Mouse (Mus musculus): ENCODE measurements around the gene Ets1.

Ets1 gene

GRCm38 (mm10) chr9:32616516-32617429, 19.2 kb upstream of the Ets1 start:
- no peak for DNase-seq (ENCODE audit: low spot score)

DNA sequence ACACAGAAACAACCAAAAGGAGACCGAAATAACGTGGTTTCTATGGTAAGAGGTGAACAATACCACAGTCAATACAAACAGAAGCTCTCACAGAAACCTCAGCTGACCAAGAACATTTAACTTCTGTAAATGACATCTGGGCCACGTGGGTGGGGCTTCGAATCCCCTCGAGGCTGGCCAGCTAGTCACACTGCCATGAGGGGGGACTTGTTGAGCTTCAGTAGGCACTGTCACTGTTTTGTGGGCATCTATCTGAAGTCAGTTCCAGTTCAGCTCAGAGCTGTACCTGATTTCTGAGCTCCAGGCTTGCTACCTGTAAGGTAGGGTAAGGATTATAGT, 18.6 kb upstream of the Ets1 start:
- DNase-seq (ENCODE audit: low spot score): no peak

GRCm38 (mm10) chr9:32618544-32619120, 17.4 kb upstream of the Ets1 start:
- DNase-seq (ENCODE audit: low spot score): no peak

DNA sequence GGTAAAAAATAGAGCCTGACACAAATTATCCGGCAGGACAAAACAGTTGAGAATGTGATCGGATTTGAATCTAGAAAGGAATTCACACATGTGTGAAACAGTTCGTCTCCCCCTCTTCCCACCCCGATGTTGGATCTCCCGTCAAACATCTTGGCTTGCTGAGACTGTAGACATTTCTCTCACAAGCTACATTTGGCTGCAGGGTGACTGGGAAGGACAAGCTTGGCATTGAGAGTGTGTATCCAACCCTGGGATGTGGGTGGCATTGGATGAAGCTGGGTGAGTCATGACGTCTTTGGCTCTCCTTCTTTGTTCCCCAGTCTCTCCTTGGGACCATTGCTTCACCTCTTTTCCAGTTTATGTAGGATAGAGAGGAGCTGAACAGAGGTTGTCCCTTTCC, 16.4 kb upstream of the Ets1 start:
- no peak for DNase-seq (ENCODE audit: low spot score)

- no peak for DNase-seq (ENCODE audit: low spot score)
Observed at GRCm38 (mm10) chr9:32620446-32620845, 15.6 kb upstream of the Ets1 start.

DNA sequence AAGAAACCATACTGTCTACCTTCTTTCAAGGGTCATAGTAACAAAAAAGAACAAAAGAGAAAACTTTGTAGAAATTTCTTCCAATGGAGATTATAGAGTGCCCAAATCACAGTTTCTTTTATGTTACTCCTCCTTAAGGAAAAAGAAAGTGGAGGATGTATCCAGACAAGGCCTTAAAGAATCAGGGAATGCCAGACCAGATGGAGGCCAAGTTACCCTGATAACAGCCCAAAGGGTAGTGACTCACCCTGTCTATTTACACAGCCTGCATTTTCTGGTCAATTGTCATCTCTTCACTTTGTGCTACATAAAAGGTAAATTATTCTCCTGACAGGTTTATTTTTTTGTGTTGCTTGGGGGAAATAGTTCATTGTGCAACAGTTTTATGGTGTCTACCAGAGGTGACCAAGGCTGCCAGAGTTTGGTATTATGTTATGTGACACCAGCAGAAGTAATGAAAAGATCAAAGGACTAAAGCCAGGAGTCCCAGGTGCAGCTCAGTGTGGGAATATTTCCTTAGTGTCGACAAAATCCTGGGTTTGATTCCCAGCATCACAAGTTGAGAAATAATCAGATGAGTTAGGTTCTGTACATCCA, 6.5 kb upstream of the Ets1 start:
- no peak for DNase-seq (ENCODE audit: low spot score)

DNA sequence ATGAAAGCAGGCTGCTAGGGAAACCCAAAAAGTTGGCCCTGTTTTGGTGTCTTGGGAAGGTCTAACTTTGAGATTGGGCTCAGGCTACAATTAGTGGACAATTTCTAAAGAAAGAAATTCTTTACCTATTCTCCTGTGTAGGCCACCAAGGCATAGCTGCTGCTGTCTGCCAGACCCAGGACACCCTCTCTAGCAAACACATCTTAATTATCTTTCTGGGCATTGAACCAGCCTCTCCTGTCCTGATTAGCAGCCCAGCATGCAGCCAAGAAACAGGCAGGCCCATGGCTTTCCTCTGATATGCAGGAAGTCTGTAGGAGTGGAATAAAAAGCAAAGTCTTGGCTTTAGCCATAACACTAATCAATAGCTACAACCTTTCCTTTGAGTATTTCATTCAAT, 4.7 kb upstream of the Ets1 start:
- DNase-seq (ENCODE audit: low spot score): no peak

- no peak for DNase-seq (ENCODE audit: low spot score)
Observed at GRCm38 (mm10) chr9:32632237-32632636, 3.8 kb upstream of the Ets1 start.

- DNase-seq (ENCODE audit: low spot score): no peak
Observed at GRCm38 (mm10) chr9:32644981-32645380, 9.0 kb downstream of the Ets1 start.

- no peak for DNase-seq (ENCODE audit: low spot score)
Observed at GRCm38 (mm10) chr9:32645475-32645874, 9.5 kb downstream of the Ets1 start.

GRCm38 (mm10) chr9:32646539-32647258, 10.7 kb downstream of the Ets1 start:
- DNase-seq (ENCODE audit: low spot score): no peak

DNA sequence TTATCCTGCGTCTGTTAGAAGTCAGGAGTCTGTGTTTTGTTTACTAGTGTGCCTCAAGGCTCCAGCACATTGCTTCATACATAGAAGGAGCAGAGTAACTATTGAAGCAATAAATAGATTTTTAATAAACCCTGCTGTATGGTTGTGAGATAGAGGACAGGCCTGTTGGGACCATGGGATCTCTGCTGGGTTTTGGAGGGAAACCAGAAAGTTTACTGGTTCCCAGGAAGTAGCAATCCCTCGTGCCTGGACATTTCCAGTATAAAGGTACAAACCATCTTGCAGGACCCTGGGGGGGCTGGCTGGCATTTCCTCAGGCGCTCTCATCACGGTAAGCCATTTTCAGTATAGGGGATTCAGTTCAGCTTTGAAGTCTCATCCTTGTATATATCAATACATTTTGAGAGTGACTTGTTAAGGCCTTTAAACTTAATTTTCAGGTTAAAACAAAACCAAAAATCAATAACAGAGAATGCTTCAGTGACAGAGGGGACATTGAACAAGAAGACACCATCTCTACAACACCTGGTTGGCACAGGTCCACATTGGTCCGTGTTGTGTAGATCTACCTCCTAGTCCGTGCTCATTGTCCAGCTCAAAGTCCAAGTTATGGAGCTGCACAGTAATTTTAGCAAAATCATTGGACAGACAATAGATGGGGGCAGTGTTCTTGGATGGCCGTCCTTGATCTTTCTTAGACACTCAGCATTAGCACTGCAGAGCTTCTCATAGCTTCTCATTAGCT, 11.7 kb downstream of the Ets1 start:
- DNase-seq (ENCODE audit: low spot score): no peak

- DNase-seq (ENCODE audit: low spot score): no peak
Observed at GRCm38 (mm10) chr9:32648286-32648685, 12.3 kb downstream of the Ets1 start.

DNA sequence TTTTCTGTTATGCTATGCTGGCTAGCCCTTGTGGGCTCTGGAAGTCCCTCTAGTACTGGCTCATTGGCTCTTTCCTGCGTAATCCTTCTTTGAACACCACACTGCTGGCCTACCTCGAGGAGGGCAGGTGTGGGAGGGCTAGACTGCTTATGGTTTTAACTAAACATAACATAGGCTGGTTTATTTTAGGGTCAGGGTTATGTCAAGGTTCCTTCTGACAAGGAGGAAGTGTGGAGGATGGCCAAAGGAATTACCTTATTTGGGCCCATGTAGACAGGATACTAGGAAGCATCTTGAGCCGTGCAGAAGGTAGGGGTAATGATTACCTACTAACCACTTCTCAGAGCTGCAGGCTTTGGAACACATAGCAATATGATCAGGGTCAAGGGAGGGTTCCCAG, 14.7 kb downstream of the Ets1 start:
- DNase-seq (ENCODE audit: low spot score): no peak

DNA sequence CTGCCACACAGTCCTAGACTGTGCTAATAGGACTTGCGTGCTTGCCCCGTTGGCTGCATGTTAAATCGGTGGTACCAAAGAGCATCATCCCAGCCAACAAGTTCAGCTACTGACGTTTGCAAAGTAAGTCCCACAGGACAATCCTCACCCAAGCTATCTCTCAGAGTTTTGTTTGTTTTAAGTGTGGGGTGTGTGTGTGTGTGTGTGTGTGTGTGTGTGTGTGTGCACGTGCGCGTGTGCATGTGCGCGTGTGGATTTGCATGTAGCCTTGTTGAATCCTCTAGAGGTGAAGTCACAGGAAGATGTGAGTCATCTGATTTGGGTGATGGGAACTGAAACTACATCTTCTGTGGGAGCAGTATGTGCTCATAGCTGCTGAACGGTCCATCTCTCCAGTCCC, 16.1 kb downstream of the Ets1 start:
- DNase-seq (ENCODE audit: low spot score): no peak

DNA sequence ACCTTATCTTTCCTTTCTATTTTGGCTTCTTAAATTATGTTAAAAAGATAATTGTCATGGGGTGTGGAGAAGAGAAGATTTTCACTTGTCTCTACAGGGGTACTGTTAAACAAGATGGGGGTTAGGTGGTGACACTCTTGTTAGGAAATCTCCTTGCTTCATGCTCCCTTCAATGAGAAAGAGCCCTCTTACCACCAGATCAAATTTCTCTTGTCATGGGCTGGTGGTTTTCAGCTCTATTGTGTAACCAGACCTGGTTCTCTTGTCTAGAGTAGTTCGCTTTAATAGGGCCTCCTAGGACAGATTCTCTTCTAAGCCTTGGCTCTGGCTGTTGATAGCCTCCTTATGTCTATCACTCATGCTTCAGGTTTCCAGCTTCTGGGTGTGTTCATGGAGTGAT, 18.3 kb downstream of the Ets1 start:
- no peak for DNase-seq (ENCODE audit: low spot score)

- no peak for DNase-seq (ENCODE audit: low spot score)
Observed at GRCm38 (mm10) chr9:32656351-32656844, 20.4 kb downstream of the Ets1 start.

DNA sequence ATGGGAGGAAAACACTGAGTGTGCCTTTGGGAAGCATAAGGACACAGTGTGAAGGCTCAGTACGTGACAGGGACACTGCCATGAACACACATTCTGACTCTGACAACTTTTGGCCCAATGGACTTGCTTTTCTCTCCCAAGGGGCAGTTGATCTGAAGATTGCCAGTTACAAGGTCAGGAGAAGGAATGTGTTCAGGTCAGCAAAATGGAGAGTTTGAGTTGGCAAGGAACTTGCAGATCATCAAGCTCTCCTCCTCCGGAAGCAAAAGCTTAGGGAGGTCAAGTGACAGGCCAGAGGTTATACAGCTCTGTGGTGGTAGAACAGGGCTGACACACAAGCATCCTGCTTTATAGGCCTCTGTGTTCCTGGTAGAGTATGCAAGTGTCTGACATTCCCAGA, 21.1 kb downstream of the Ets1 start:
- DNase-seq (ENCODE audit: low spot score): no peak

DNA sequence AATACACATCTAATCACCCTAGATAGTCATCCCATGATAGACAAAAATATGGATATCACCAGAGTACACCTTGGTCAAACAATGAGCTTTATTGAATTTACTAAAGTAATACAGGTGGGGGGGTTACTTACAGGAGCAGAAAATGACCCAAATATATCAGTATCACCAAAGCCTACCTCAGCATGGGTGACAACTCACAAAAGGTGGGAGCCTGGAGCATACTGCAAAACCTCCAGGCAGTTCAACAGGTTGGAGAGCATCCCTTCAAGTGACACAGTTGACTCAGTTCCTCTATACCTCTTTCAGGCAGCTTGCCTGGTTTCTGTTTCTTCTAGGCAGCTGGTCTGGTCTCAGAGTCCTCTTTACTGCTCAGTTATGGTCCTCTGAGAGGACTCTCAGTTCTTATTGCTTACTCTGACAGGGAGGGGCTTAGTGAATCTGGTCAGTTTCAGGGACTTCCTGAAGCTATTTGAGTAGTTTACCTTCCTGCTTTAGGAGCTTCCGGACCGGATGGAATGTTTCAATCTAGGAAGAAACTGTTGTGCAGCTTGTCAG, 24.5 kb downstream of the Ets1 start:
- DNase-seq (ENCODE audit: low spot score): no peak

DNA sequence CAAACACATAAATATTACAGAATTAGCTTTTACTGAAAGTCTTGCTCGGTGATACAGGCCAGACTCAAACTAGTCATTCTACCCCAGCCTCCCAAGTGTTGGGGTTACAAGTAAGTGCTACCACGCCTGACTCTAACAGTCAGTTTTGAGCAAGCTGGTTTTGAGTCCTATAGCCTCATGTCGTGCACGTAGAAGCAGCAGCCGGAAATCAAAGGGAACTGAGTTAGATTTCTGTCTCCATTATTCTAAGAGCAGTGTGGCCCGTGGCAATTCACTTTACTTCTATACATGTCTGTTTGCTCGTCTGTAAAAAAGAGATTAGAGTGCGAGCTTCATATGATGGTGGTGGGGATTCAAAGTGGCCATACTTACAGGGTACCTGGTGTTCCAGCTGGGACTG, 25.1 kb downstream of the Ets1 start:
- no peak for DNase-seq (ENCODE audit: low spot score)

- DNase-seq (ENCODE audit: low spot score): no peak
Observed at GRCm38 (mm10) chr9:32661561-32661960, 25.5 kb downstream of the Ets1 start.

Measured in layer of hippocampus, adult 9-10 months (tissue).